Mouse (Mus musculus) forebrain, embryonic 14.5 days (tissue): ENCODE results near the gene Frmd4a. TPM values are rescaled to one million over a fixed set of nuclear protein-coding genes. Genes with fewer than 3 reads are reported as not detected.
A peak's percentile ranks its signal among the peaks of the same experiment; 100 is the strongest.

Experiments used
- ATAC-seq: fragments of 200-750 bp; cut with Nextera tagmentation; 2 replicates; pipeline ENCODE4 v1.8.0; 2017; ENCODE audit warnings: mild to moderate bottlenecking, moderate library complexity
- DNase-seq: peaks from one replicate; pipeline ENCODE4 v3.0.0-alpha.2; 2015; ENCODE audit warnings: low spot score
- H3K27ac ChIP-seq: fragments of 300-500 bp; sonication (generic); 2 replicates; pipeline ENCODE4 v1.5.1; 2014; ENCODE audit warnings: low read depth, mild to moderate bottlenecking, control low read depth, low read length, moderate library complexity
- H3K27me3 ChIP-seq: fragments of 300-500 bp; sonication (generic); replicated peaks from 2 replicates; pipeline ENCODE4 v1.6.1; 2014; ENCODE audit warnings: low read length, control low read depth, mixed read lengths; ENCODE audit not compliant: control insufficient read depth, insufficient read depth
- H3K36me3 ChIP-seq: fragments of 300-500 bp; sonication (generic); 2 replicates; pipeline ENCODE4 v1.6.1; 2014; ENCODE audit warnings: low read length, control low read depth; ENCODE audit not compliant: control insufficient read depth, insufficient read depth
- H3K4me1 ChIP-seq: fragments of 300-500 bp; sonication (generic); 2 replicates; pipeline ENCODE4 v1.6.1; 2014; ENCODE audit warnings: antibody characterized with exemption, low read length, control low read depth; ENCODE audit not compliant: control insufficient read depth, insufficient read depth
- H3K4me2 ChIP-seq: fragments of 300-500 bp; sonication (generic); 2 replicates; pipeline ENCODE4 v1.6.1; 2014; ENCODE audit warnings: mild to moderate bottlenecking, control low read depth, low read length
- H3K4me3 ChIP-seq: fragments of 300-500 bp; sonication (generic); 2 replicates; pipeline ENCODE4 v1.5.1; 2014; ENCODE audit warnings: low read depth, low read length, control low read depth
- H3K9ac ChIP-seq: fragments of 300-500 bp; sonication (generic); 2 replicates; pipeline ENCODE4 v1.6.1; 2014; ENCODE audit warnings: mild to moderate bottlenecking, low read length, control low read depth, moderate library complexity
- H3K9me3 ChIP-seq: fragments of 300-500 bp; sonication (generic); replicated peaks from 2 replicates; pipeline ENCODE4 v1.6.1; 2016; ENCODE audit warnings: low read length, control low read depth, mixed read lengths; ENCODE audit not compliant: control insufficient read depth
- WGBS: fragments of 180-500 bp; shearing (Covaris S2); extraction: QIAGEN DNeasy Blood & Tissue Kit; methylation state at CpG from one replicate; pipeline ENCODE4 v1.1.7; 2014; 5-methylcytosine and 5-hydroxymethylcytosine counted together
- polyA plus RNA-seq: library from polyadenylated mRNA; unstranded; fragments of >200 nt; fragmentation: Nextera tagmentation; extraction: Ambion mirVana; gene quantifications from 2 replicates; pipeline ENCODE4 v1.2.1, GENCODE M21; 2014

The Frmd4a gene
- polyA plus RNA-seq, 1 experiment from 2014 or later, result 36.9 TPM

GRCm38 (mm10) chr2:4346953-4347352 is 329.4 kb downstream of the Frmd4a start:
- no peak for ATAC-seq

DNA sequence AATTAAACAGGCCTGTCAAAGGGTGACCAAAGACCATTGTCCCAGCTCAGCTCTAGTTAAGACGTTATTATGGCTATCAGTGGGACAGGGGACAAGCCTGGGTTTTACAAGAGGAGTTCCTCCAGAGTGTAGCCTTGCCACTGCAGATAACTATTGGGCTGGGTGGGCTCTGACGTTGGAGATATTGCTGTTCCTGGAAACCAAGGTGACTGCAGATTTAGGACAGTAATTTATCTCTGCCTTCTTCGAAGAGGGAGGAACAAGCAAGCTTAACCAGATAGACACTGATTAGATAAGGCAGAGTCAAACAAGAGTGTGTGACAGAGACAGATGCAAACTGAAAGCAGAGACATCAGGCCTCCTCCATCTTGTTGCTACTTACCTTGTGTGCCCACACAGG is 330.3 kb downstream of the Frmd4a start:
- Histone ChIP-seq H3K4me3 (no peak overlapping the region), H3K27me3 (no peaks in the 10 kb centered on the region), H3K4me2 (no peak overlapping the region), H3K9me3 (no peaks in the 10 kb centered on the region), H3K4me1 (no peaks in the 10 kb centered on the region), H3K9ac (no peak overlapping the region), H3K36me3 (no peaks in the 10 kb centered on the region), H3K27ac (no peak overlapping the region)
- ATAC-seq (no peak), DNase-seq (no peak)
- 74% methylated on average over 3 of the region's 3 CpGs for WGBS

More at GRCm38 (mm10) chr2:4346953-4347352, 329.4 kb downstream of the Frmd4a start:
- H3K27ac ChIP-seq, result no peak overlapping the region
- no peak overlapping the region for H3K4me2 ChIP-seq
- H3K9me3 ChIP-seq, result no peaks in the 10 kb centered on the region
- no peak overlapping the region for H3K4me3 ChIP-seq
- no peaks in the 10 kb centered on the region for H3K4me1 ChIP-seq
- H3K27me3 ChIP-seq, result no peaks in the 10 kb centered on the region
- no peak for DNase-seq
- 48% methylated on average over 1 of the region's 1 CpGs for WGBS
- H3K36me3 ChIP-seq, result no peaks in the 10 kb centered on the region
- no peak overlapping the region for H3K9ac ChIP-seq

GRCm38 (mm10) chr2:4348509-4348908 is 331.0 kb downstream of the Frmd4a start:
- Histone ChIP-seq H3K4me3 (no peak overlapping the region), H3K27ac (no peak overlapping the region), H3K36me3 (no peaks in the 10 kb centered on the region), H3K9me3 (no peaks in the 10 kb centered on the region), H3K27me3 (no peaks in the 10 kb centered on the region), H3K4me1 (no peaks in the 10 kb centered on the region), H3K9ac (no peak overlapping the region), H3K4me2 (no peak overlapping the region)
- WGBS, result 76% methylated on average over 5 of the region's 5 CpGs
- DNase-seq (no peak), ATAC-seq (no peak)

- Histone ChIP-seq H3K27me3 (no peaks in the 10 kb centered on the region), H3K4me1 (no peaks in the 10 kb centered on the region), H3K9me3 (no peaks in the 10 kb centered on the region), H3K9ac (no peak overlapping the region), H3K4me3 (no peak overlapping the region), H3K4me2 (no peak overlapping the region), H3K36me3 (no peaks in the 10 kb centered on the region), H3K27ac (no peak overlapping the region)
- WGBS, result 89% methylated on average over 7 of the region's 7 CpGs
- DNase-seq (no peak), ATAC-seq (no peak)
These were observed 339.4 kb downstream of the Frmd4a start for GRCm38 (mm10) chr2:4356812-4357384.

DNA sequence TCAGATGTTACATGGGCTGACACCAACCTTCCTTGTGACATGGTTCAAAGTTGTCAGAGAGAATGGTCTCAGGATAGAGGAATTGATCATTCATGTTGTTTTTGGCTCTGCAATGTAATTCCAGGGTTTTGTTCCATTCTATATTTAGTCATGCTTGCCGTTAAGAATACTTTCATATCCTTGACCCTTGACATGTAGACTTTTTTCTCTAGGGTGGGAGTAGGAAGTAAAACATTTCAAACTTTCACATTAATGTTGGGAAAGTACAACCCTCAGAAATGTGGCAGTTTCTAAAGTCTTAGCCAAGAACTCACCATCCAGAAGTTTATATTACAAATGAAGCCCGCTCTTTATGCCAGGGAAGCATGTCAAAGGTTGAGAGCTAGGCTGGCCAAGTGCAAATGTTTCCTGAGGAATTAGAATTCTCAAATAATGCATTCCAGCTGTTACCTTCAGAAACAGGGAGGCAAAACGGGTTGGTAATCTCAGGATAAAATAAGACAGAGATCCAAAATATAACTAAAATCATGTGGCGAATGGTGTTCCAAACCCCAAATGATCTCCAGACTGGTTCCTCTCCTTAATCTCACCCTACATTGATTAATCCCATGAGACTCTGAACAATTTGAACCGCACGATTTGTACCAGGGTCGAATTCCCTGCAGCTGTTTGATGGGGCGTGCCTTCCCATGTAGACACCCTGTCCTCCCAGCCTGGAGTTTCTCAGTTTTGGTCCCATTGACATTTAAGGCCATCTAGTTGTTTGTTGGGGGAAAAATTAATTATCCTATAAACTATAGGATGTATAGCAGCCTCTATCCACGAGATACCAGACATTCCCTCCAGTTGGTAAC is 344.7 kb downstream of the Frmd4a start:
- Histone ChIP-seq H3K36me3 (no peaks in the 10 kb centered on the region), H3K9ac (no peak overlapping the region), H3K27ac (no peak overlapping the region), H3K4me2 (no peak overlapping the region), H3K27me3 (no peaks in the 10 kb centered on the region), H3K9me3 (no peaks in the 10 kb centered on the region), H3K4me3 (no peak overlapping the region), H3K4me1 (no peaks in the 10 kb centered on the region)
- ATAC-seq (no peak), DNase-seq (no peak)
- 90% methylated on average over 9 of the region's 9 CpGs for WGBS

GRCm38 (mm10) chr2:4364908-4365307 is 347.4 kb downstream of the Frmd4a start:
- H3K27me3 ChIP-seq, result no peaks in the 10 kb centered on the region
- H3K27ac ChIP-seq, result no peak overlapping the region
- no peak overlapping the region for H3K4me3 ChIP-seq
- no peak overlapping the region for H3K4me2 ChIP-seq
- no peak overlapping the region for H3K9ac ChIP-seq
- WGBS, result 85% methylated on average over 4 of the region's 4 CpGs
- H3K4me1 ChIP-seq, result no peaks in the 10 kb centered on the region; the same call in 1 of the 2 replicates
- no peaks in the 10 kb centered on the region for H3K36me3 ChIP-seq
- ATAC-seq, result no peak
- no peaks in the 10 kb centered on the region for H3K9me3 ChIP-seq
- no peak for DNase-seq

DNA sequence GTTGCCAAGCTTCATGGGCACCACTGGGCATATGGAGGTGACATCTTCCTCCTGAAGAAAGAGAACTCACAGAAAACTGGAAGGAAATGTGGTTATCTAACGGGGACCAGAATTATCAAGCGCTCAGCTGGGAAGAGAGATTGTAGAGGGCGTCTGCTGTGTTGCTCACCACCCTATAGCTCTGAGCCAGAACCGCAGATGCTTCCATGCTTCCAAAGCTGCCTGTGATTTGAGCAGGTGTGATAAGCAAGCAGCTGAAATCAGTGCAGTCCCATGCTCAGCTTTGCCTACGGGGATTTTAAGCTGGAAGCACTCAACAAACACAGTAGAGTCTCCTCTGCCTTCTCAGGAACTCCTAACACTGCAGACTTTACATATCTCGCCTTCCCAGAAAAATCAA is 351.0 kb downstream of the Frmd4a start:
- H3K27ac ChIP-seq, result no peak overlapping the region
- ATAC-seq (no peak; the same call in 1 of the 2 replicates), DNase-seq (peak; percentile 47)
- H3K9ac ChIP-seq, result no peak overlapping the region
- H3K27me3 ChIP-seq, result no peaks in the 10 kb centered on the region
- peaks cover 3% of the 10 kb centered on the region for H3K4me1 ChIP-seq
- H3K9me3 ChIP-seq, result no peaks in the 10 kb centered on the region
- H3K4me2 ChIP-seq, result no peak overlapping the region
- no peak overlapping the region for H3K4me3 ChIP-seq
- WGBS, result 79% methylated on average over 6 of the region's 6 CpGs
- H3K36me3 ChIP-seq, result no peaks in the 10 kb centered on the region

DNA sequence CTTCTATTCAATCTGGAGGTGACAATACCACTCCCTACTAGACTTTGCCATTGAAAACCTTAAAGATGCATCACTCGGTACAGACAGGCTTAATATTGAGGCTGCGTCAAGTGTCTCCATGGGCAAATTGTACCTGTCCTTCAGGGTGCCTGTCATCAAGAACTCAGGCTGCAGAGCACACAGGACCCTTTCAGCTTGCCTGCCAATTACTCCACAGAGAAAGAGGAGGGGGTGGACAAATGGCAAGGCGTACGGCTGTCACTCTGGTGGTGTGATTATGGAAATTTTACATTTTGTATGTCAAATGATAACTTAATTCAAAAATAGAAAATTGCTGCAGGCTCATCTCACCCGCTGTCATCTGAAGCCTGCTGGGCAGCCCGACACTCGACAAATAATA is 353.0 kb downstream of the Frmd4a start:
- H3K36me3 ChIP-seq, result no peaks in the 10 kb centered on the region
- no peak overlapping the region for H3K9ac ChIP-seq
- H3K27me3 ChIP-seq, result no peaks in the 10 kb centered on the region
- no peak overlapping the region for H3K4me3 ChIP-seq
- DNase-seq (peak; percentile 49), ATAC-seq (peak; percentile 62; the same call in 1 of the 2 replicates)
- H3K4me1 ChIP-seq, result peaks cover 3% of the 10 kb centered on the region
- H3K27ac ChIP-seq, result no peak overlapping the region
- no peak overlapping the region for H3K4me2 ChIP-seq
- H3K9me3 ChIP-seq, result no peaks in the 10 kb centered on the region
- WGBS, result 65% methylated on average over 7 of the region's 7 CpGs

- DNase-seq, result peak; percentile 27
- Histone ChIP-seq H3K27me3 (no peaks in the 10 kb centered on the region), H3K36me3 (no peaks in the 10 kb centered on the region), H3K4me3 (no peak overlapping the region), H3K27ac (no peak overlapping the region), H3K9me3 (no peaks in the 10 kb centered on the region), H3K4me2 (no peak overlapping the region), H3K4me1 (peaks cover 3% of the 10 kb centered on the region), H3K9ac (no peak overlapping the region)
- WGBS, result 70% methylated on average over 1 of the region's 1 CpGs
- ATAC-seq, result 0 out of 2 replicates have a peak, but pooled peaks have one; percentile 20
These were observed 353.8 kb downstream of the Frmd4a start for GRCm38 (mm10) chr2:4371341-4371740.
